Mouse (Mus musculus): ENCODE results near the gene Cbx5. TPM values are rescaled to one million over a fixed set of nuclear protein-coding genes. Genes with fewer than 3 reads are reported as not detected.

Cbx5 gene
- polyA plus RNA-seq, 1 experiment, result 52.3 TPM

DNA sequence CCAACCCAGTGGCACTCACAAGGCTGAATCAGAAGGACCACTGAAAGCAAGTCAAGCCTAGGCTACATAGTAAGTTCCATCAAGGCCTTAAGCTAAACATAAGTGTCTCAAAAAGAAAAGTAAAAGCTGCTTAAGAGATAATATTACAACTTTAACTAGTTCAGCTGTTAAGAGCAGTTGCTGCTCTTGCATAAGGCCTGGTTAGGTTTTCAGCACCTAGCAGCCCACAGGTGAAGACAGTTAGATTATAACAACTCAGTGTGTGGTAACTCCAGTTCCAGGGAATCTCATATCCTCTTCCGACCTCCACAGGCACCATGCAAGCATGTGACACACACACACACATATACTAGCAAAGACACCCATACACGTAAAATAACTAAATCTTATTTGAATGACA lies 12.0 kb downstream of the Cbx5 start:
- Histone ChIP-seq H3K4me3 (ENCODE audit: insufficient read depth, poor library complexity, severe bottlenecking) (no peak overlapping the region), H3K27me3 (ENCODE audit: control insufficient read depth, insufficient read depth, insufficient read length) (no peaks in the 10 kb centered on the region), H3K36me3 (ENCODE audit: control insufficient read depth, insufficient read depth) (peaks cover 39% of the 10 kb centered on the region), H3K79me2 (ENCODE audit: control insufficient read depth, insufficient read depth) (peaks cover 100% of the 10 kb centered on the region), H3ac (ENCODE audit: control insufficient read depth, insufficient read length, low read depth) (no peak overlapping the region), H3K79me3 (ENCODE audit: low read depth) (peaks cover 94% of the 10 kb centered on the region)
- no peak for TF ChIP-seq FOSL1 (IDR thresholded peaks at IDR 0.05; ENCODE audit: insufficient read depth, low read length, poor library complexity, severe bottlenecking)
- TF ChIP-seq MYOG (IDR thresholded peaks at IDR 0.05; ENCODE audit: control insufficient read depth, extremely low read depth, insufficient read length), result no peak
- no peak for TF ChIP-seq USF1 (IDR thresholded peaks at IDR 0.05; ENCODE audit: low read depth)
- TF ChIP-seq CTCF (IDR thresholded peaks at IDR 0.05; ENCODE audit: control insufficient read depth, insufficient read depth, insufficient read length), result no peak
- no peak for TF ChIP-seq MYOD1 (IDR thresholded peaks at IDR 0.05; ENCODE audit: control insufficient read depth, insufficient read length, low read depth)
- TF ChIP-seq MAX (IDR thresholded peaks at IDR 0.05), result no peak
- no peak for TF ChIP-seq CEBPB (IDR thresholded peaks at IDR 0.05; ENCODE audit: low read depth)

GRCm38 (mm10) chr15:103227022-103227421 lies 12.6 kb downstream of the Cbx5 start:
- Histone ChIP-seq H3K36me3 (ENCODE audit: control insufficient read depth, insufficient read depth) (peaks cover 34% of the 10 kb centered on the region), H3K79me3 (ENCODE audit: low read depth) (peaks cover 91% of the 10 kb centered on the region), H3K4me3 (ENCODE audit: insufficient read depth, poor library complexity, severe bottlenecking) (no peak overlapping the region), H3K27me3 (ENCODE audit: control insufficient read depth, insufficient read depth, insufficient read length) (no peaks in the 10 kb centered on the region), H3ac (ENCODE audit: control insufficient read depth, insufficient read length, low read depth) (no peak overlapping the region), H3K79me2 (ENCODE audit: control insufficient read depth, insufficient read depth) (peaks cover 100% of the 10 kb centered on the region)
- TF ChIP-seq CTCF (IDR thresholded peaks at IDR 0.05; ENCODE audit: control insufficient read depth, insufficient read depth, insufficient read length), result no peak
- no peak for TF ChIP-seq MYOG (IDR thresholded peaks at IDR 0.05; ENCODE audit: control insufficient read depth, extremely low read depth, insufficient read length)
- TF ChIP-seq USF1 (IDR thresholded peaks at IDR 0.05; ENCODE audit: low read depth), result no peak
- TF ChIP-seq FOSL1 (IDR thresholded peaks at IDR 0.05; ENCODE audit: insufficient read depth, low read length, poor library complexity, severe bottlenecking), result no peak
- TF ChIP-seq CEBPB (IDR thresholded peaks at IDR 0.05; ENCODE audit: low read depth), result no peak
- TF ChIP-seq MAX (IDR thresholded peaks at IDR 0.05), result no peak
- TF ChIP-seq MYOD1 (IDR thresholded peaks at IDR 0.05; ENCODE audit: control insufficient read depth, insufficient read length, low read depth), result no peak

DNA sequence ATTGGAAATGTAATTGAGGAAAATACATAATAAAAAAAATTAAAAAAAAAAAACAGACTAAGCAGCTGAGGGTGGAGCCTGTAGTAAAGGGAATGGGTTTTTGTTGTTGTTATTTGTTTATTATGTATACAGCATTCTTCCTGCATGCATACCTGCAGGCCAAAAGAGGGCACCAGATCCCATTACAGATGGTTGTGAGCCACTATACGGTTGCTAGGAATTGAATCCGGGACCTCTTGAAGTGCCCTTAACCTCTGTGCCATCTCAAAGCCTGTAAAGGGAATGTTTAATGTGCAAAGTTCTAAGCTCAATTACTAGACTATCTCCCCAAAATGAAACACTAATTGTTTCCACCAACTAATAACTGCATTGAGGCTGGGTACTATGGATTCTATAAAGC lies 15.5 kb downstream of the Cbx5 start:
- Histone ChIP-seq H3K27me3 (ENCODE audit: control insufficient read depth, insufficient read depth, insufficient read length) (no peaks in the 10 kb centered on the region), H3K36me3 (ENCODE audit: control insufficient read depth, insufficient read depth) (peaks cover 32% of the 10 kb centered on the region), H3K79me2 (ENCODE audit: control insufficient read depth, insufficient read depth) (peaks cover 99% of the 10 kb centered on the region), H3ac (ENCODE audit: control insufficient read depth, insufficient read length, low read depth) (no peak overlapping the region), H3K4me3 (ENCODE audit: insufficient read depth, poor library complexity, severe bottlenecking) (no peak overlapping the region), H3K79me3 (ENCODE audit: low read depth) (peaks cover 87% of the 10 kb centered on the region)
- TF ChIP-seq FOSL1 (IDR thresholded peaks at IDR 0.05; ENCODE audit: insufficient read depth, low read length, poor library complexity, severe bottlenecking) (no peak), MAX (IDR thresholded peaks at IDR 0.05) (no peak), CTCF (IDR thresholded peaks at IDR 0.05; ENCODE audit: control insufficient read depth, insufficient read depth, insufficient read length) (no peak), MYOD1 (IDR thresholded peaks at IDR 0.05; ENCODE audit: control insufficient read depth, insufficient read length, low read depth) (no peak), MYOG (IDR thresholded peaks at IDR 0.05; ENCODE audit: control insufficient read depth, extremely low read depth, insufficient read length) (no peak), CEBPB (IDR thresholded peaks at IDR 0.05; ENCODE audit: low read depth) (no peak), USF1 (IDR thresholded peaks at IDR 0.05; ENCODE audit: low read depth) (no peak)

DNA sequence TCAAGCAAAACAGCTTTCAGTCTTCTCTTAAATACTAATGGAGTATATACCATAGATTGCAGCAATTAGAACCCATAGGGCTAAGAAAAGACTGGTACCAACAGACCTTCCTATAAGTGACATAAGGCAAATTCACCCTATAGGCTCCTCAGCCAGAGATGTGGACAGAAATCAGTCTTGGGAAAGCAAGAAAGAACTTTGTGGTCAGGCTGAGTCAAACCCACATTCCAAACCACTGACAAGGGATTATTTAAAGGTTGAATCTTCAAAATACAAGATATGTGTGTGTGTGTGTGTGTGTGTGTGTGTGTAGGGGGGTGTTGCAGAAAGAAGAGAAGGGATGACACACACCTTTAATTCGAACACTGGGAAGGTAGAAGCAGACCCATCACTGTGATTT lies 18.2 kb downstream of the Cbx5 start:
- TF ChIP-seq USF1 (IDR thresholded peaks at IDR 0.05; ENCODE audit: low read depth), result no peak
- peak; percentile 69 for TF ChIP-seq FOSL1 (IDR thresholded peaks at IDR 0.05; ENCODE audit: insufficient read depth, low read length, poor library complexity, severe bottlenecking)
- peak; percentile 55 for TF ChIP-seq MAX (IDR thresholded peaks at IDR 0.05)
- TF ChIP-seq CTCF (IDR thresholded peaks at IDR 0.05; ENCODE audit: control insufficient read depth, insufficient read depth, insufficient read length), result no peak
- TF ChIP-seq MYOD1 (IDR thresholded peaks at IDR 0.05; ENCODE audit: control insufficient read depth, insufficient read length, low read depth), result no peak
- peak; percentile 64 for TF ChIP-seq CEBPB (IDR thresholded peaks at IDR 0.05; ENCODE audit: low read depth)
- TF ChIP-seq MYOG (IDR thresholded peaks at IDR 0.05; ENCODE audit: control insufficient read depth, extremely low read depth, insufficient read length), result no peak

GRCm38 (mm10) chr15:103220785-103221184 lies 18.8 kb downstream of the Cbx5 start:
- Histone ChIP-seq H3K27me3 (ENCODE audit: control insufficient read depth, insufficient read depth, insufficient read length) (no peaks in the 10 kb centered on the region), H3K36me3 (ENCODE audit: control insufficient read depth, insufficient read depth) (peaks cover 24% of the 10 kb centered on the region), H3K79me2 (ENCODE audit: control insufficient read depth, insufficient read depth) (peaks cover 99% of the 10 kb centered on the region), H3ac (ENCODE audit: control insufficient read depth, insufficient read length, low read depth) (no peak overlapping the region), H3K79me3 (ENCODE audit: low read depth) (peaks cover 86% of the 10 kb centered on the region), H3K4me3 (ENCODE audit: insufficient read depth, poor library complexity, severe bottlenecking) (no peak overlapping the region)
- no peak for TF ChIP-seq CTCF (IDR thresholded peaks at IDR 0.05; ENCODE audit: control insufficient read depth, insufficient read depth, insufficient read length)
- TF ChIP-seq FOSL1 (IDR thresholded peaks at IDR 0.05; ENCODE audit: insufficient read depth, low read length, poor library complexity, severe bottlenecking), result no peak
- TF ChIP-seq CEBPB (IDR thresholded peaks at IDR 0.05; ENCODE audit: low read depth), result peak; percentile 62
- peak; percentile 27 for TF ChIP-seq MYOD1 (IDR thresholded peaks at IDR 0.05; ENCODE audit: control insufficient read depth, insufficient read length, low read depth)

More for the DNA sequence above, 18.2 kb downstream of the Cbx5 start:
- Histone ChIP-seq H3K4me3 (ENCODE audit: insufficient read depth, poor library complexity, severe bottlenecking) (no peak overlapping the region), H3ac (ENCODE audit: control insufficient read depth, insufficient read length, low read depth) (no peak overlapping the region), H3K27me3 (ENCODE audit: control insufficient read depth, insufficient read depth, insufficient read length) (no peaks in the 10 kb centered on the region), H3K79me3 (ENCODE audit: low read depth) (peaks cover 86% of the 10 kb centered on the region), H3K36me3 (ENCODE audit: control insufficient read depth, insufficient read depth) (peaks cover 25% of the 10 kb centered on the region), H3K79me2 (ENCODE audit: control insufficient read depth, insufficient read depth) (peaks cover 99% of the 10 kb centered on the region)

DNA sequence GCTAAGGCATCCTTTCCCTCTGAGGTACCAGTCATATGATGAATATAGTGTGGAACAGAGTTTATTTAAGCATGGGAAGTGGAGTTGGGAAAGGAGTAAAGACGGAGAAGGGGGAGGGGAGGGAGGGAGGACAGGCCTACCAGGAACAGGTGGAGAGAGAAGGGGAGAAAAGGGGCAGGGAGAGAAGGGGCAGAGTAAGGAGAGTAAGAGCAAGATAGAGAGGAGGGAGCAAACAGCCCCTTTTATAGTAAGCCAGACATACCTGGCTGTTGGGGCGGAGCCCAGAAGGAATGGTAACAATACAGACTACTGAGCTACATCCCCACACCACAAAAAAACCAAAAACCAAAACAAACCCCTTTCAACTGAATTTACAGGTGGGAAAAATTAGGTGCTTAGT lies 23.6 kb downstream of the Cbx5 start:
- Histone ChIP-seq H3ac (ENCODE audit: control insufficient read depth, insufficient read length, low read depth) (no peak overlapping the region), H3K27me3 (ENCODE audit: control insufficient read depth, insufficient read depth, insufficient read length) (no peaks in the 10 kb centered on the region), H3K79me3 (ENCODE audit: low read depth) (peaks cover 85% of the 10 kb centered on the region), H3K4me3 (ENCODE audit: insufficient read depth, poor library complexity, severe bottlenecking) (no peak overlapping the region), H3K36me3 (ENCODE audit: control insufficient read depth, insufficient read depth) (peaks cover 39% of the 10 kb centered on the region), H3K79me2 (ENCODE audit: control insufficient read depth, insufficient read depth) (peaks cover 99% of the 10 kb centered on the region)
- TF ChIP-seq MAX (IDR thresholded peaks at IDR 0.05) (no peak), MYOG (IDR thresholded peaks at IDR 0.05; ENCODE audit: control insufficient read depth, extremely low read depth, insufficient read length) (no peak), USF1 (IDR thresholded peaks at IDR 0.05; ENCODE audit: low read depth) (no peak), CTCF (IDR thresholded peaks at IDR 0.05; ENCODE audit: control insufficient read depth, insufficient read depth, insufficient read length) (no peak), MYOD1 (IDR thresholded peaks at IDR 0.05; ENCODE audit: control insufficient read depth, insufficient read length, low read depth) (no peak), CEBPB (IDR thresholded peaks at IDR 0.05; ENCODE audit: low read depth) (no peak), FOSL1 (IDR thresholded peaks at IDR 0.05; ENCODE audit: insufficient read depth, low read length, poor library complexity, severe bottlenecking) (no peak)

Data from C2C12 (cell line).